Mouse (Mus musculus): ENCODE measurements at regions not wholly inside any gene's neighbourhood (a gene's known extent, or its start where the extent isn't known, plus 50 kb on each side); places are given as distances from the start of the nearest gene placed in this dataset.

GRCm38 (mm10) chr5:148820476-148820875 lies 108.6 kb downstream of the Katnal1 start:
- DNase-seq, result no peak
- H3K36me3 ChIP-seq (ENCODE audit: control insufficient read depth, insufficient read depth, low read length), result no peaks in the 10 kb centered on the region
- no peak overlapping the region for H3K4me3 ChIP-seq (ENCODE audit: control insufficient read depth, insufficient read depth, low read length)
- peaks cover 16% of the 10 kb centered on the region for H3K4me1 ChIP-seq (replicated peaks; ENCODE audit: control insufficient read depth, insufficient read depth, low read length)
- WGBS, result 13% methylated on average over 20 of the region's 20 CpGs
- no peak overlapping the region for H3K27ac ChIP-seq (ENCODE audit: control insufficient read depth, insufficient read depth, low read length)
- no peaks in the 10 kb centered on the region for H3K27me3 ChIP-seq (ENCODE audit: control insufficient read depth, insufficient read depth, low read length)
- no peak for TF ChIP-seq CTCF (IDR thresholded peaks at IDR 0.05; ENCODE audit: borderline replicate concordance, control insufficient read depth, extremely low read depth, insufficient read depth, low read length, poor library complexity)
- TF ChIP-seq POLR2A (IDR thresholded peaks at IDR 0.05; ENCODE audit: control insufficient read depth, extremely low read depth, insufficient read depth, low read length, poor library complexity), result no peak

GRCm38 (mm10) chr5:148819423-148819822 lies 109.7 kb downstream of the Katnal1 start:
- Histone ChIP-seq H3K27ac (ENCODE audit: control insufficient read depth, insufficient read depth, low read length) (no peak overlapping the region), H3K36me3 (ENCODE audit: control insufficient read depth, insufficient read depth, low read length) (no peaks in the 10 kb centered on the region), H3K4me3 (ENCODE audit: control insufficient read depth, insufficient read depth, low read length) (no peak overlapping the region), H3K4me1 (replicated peaks; ENCODE audit: control insufficient read depth, insufficient read depth, low read length) (peaks cover 16% of the 10 kb centered on the region), H3K27me3 (ENCODE audit: control insufficient read depth, insufficient read depth, low read length) (no peaks in the 10 kb centered on the region)
- no peak for DNase-seq
- 11% methylated on average over 6 of the region's 6 CpGs for WGBS
- TF ChIP-seq POLR2A (IDR thresholded peaks at IDR 0.05; ENCODE audit: control insufficient read depth, extremely low read depth, insufficient read depth, low read length, poor library complexity) (no peak), CTCF (IDR thresholded peaks at IDR 0.05; ENCODE audit: borderline replicate concordance, control insufficient read depth, extremely low read depth, insufficient read depth, low read length, poor library complexity) (no peak)

GRCm38 (mm10) chr5:148818746-148819145 lies 110.4 kb downstream of the Katnal1 start:
- no peak overlapping the region for H3K27ac ChIP-seq (ENCODE audit: control insufficient read depth, insufficient read depth, low read length)
- no peaks in the 10 kb centered on the region for H3K36me3 ChIP-seq (ENCODE audit: control insufficient read depth, insufficient read depth, low read length)
- 83% methylated on average over 2 of the region's 2 CpGs for WGBS
- no peak overlapping the region for H3K4me3 ChIP-seq (ENCODE audit: control insufficient read depth, insufficient read depth, low read length)
- TF ChIP-seq CTCF (IDR thresholded peaks at IDR 0.05; ENCODE audit: borderline replicate concordance, control insufficient read depth, extremely low read depth, insufficient read depth, low read length, poor library complexity) (no peak), POLR2A (IDR thresholded peaks at IDR 0.05; ENCODE audit: control insufficient read depth, extremely low read depth, insufficient read depth, low read length, poor library complexity) (no peak)
- H3K4me1 ChIP-seq (replicated peaks; ENCODE audit: control insufficient read depth, insufficient read depth, low read length), result peaks cover 16% of the 10 kb centered on the region
- no peaks in the 10 kb centered on the region for H3K27me3 ChIP-seq (ENCODE audit: control insufficient read depth, insufficient read depth, low read length)
- DNase-seq, result no peak

- H3K4me1 ChIP-seq (replicated peaks; ENCODE audit: control insufficient read depth, insufficient read depth, low read length), result peaks cover 17% of the 10 kb centered on the region
- no peak overlapping the region for H3K4me3 ChIP-seq (ENCODE audit: control insufficient read depth, insufficient read depth, low read length)
- H3K27ac ChIP-seq (ENCODE audit: control insufficient read depth, insufficient read depth, low read length), result no peak overlapping the region
- 41% methylated on average over 9 of the region's 9 CpGs for WGBS
- no peaks in the 10 kb centered on the region for H3K36me3 ChIP-seq (ENCODE audit: control insufficient read depth, insufficient read depth, low read length)
- no peaks in the 10 kb centered on the region for H3K27me3 ChIP-seq (ENCODE audit: control insufficient read depth, insufficient read depth, low read length)
- TF ChIP-seq CTCF (IDR thresholded peaks at IDR 0.05; ENCODE audit: borderline replicate concordance, control insufficient read depth, extremely low read depth, insufficient read depth, low read length, poor library complexity) (no peak), POLR2A (IDR thresholded peaks at IDR 0.05; ENCODE audit: control insufficient read depth, extremely low read depth, insufficient read depth, low read length, poor library complexity) (no peak)
- DNase-seq, result no peak
Measured at GRCm38 (mm10) chr5:148812840-148813239, 116.3 kb downstream of the Katnal1 start.

- 42% methylated on average over 13 of the region's 13 CpGs for WGBS
- Histone ChIP-seq H3K4me1 (replicated peaks; ENCODE audit: control insufficient read depth, insufficient read depth, low read length) (peaks cover 17% of the 10 kb centered on the region), H3K27ac (ENCODE audit: control insufficient read depth, insufficient read depth, low read length) (no peak overlapping the region), H3K36me3 (ENCODE audit: control insufficient read depth, insufficient read depth, low read length) (no peaks in the 10 kb centered on the region), H3K4me3 (ENCODE audit: control insufficient read depth, insufficient read depth, low read length) (no peak overlapping the region), H3K27me3 (ENCODE audit: control insufficient read depth, insufficient read depth, low read length) (no peaks in the 10 kb centered on the region)
- DNase-seq, result peak; percentile 70
- peak; percentile 38; the same call in 1 of the 2 replicates for TF ChIP-seq CTCF (IDR thresholded peaks at IDR 0.05; ENCODE audit: borderline replicate concordance, control insufficient read depth, extremely low read depth, insufficient read depth, low read length, poor library complexity)
- no peak for TF ChIP-seq POLR2A (IDR thresholded peaks at IDR 0.05; ENCODE audit: control insufficient read depth, extremely low read depth, insufficient read depth, low read length, poor library complexity)
Measured at GRCm38 (mm10) chr5:148812016-148812415, 117.1 kb downstream of the Katnal1 start.

- H3K4me3 ChIP-seq (ENCODE audit: control insufficient read depth, insufficient read depth, low read length), result no peak overlapping the region
- 89% methylated on average over 3 of the region's 3 CpGs for WGBS
- H3K27ac ChIP-seq (ENCODE audit: control insufficient read depth, insufficient read depth, low read length), result no peak overlapping the region
- DNase-seq, result no peak
- peaks cover 17% of the 10 kb centered on the region for H3K4me1 ChIP-seq (replicated peaks; ENCODE audit: control insufficient read depth, insufficient read depth, low read length)
- no peaks in the 10 kb centered on the region for H3K27me3 ChIP-seq (ENCODE audit: control insufficient read depth, insufficient read depth, low read length)
- no peaks in the 10 kb centered on the region for H3K36me3 ChIP-seq (ENCODE audit: control insufficient read depth, insufficient read depth, low read length)
- TF ChIP-seq POLR2A (IDR thresholded peaks at IDR 0.05; ENCODE audit: control insufficient read depth, extremely low read depth, insufficient read depth, low read length, poor library complexity), result no peak
- no peak for TF ChIP-seq CTCF (IDR thresholded peaks at IDR 0.05; ENCODE audit: borderline replicate concordance, control insufficient read depth, extremely low read depth, insufficient read depth, low read length, poor library complexity)
Measured at GRCm38 (mm10) chr5:148809485-148809884, 119.6 kb downstream of the Katnal1 start.

- Histone ChIP-seq H3K27me3 (ENCODE audit: control insufficient read depth, insufficient read depth, low read length) (no peaks in the 10 kb centered on the region), H3K36me3 (ENCODE audit: control insufficient read depth, insufficient read depth, low read length) (no peaks in the 10 kb centered on the region), H3K27ac (ENCODE audit: control insufficient read depth, insufficient read depth, low read length) (no peak overlapping the region), H3K4me1 (replicated peaks; ENCODE audit: control insufficient read depth, insufficient read depth, low read length) (peaks cover 17% of the 10 kb centered on the region), H3K4me3 (ENCODE audit: control insufficient read depth, insufficient read depth, low read length) (no peak overlapping the region)
- peak; percentile 16 for DNase-seq
- no peak for TF ChIP-seq POLR2A (IDR thresholded peaks at IDR 0.05; ENCODE audit: control insufficient read depth, extremely low read depth, insufficient read depth, low read length, poor library complexity)
- TF ChIP-seq CTCF (IDR thresholded peaks at IDR 0.05; ENCODE audit: borderline replicate concordance, control insufficient read depth, extremely low read depth, insufficient read depth, low read length, poor library complexity), result no peak
- WGBS, result 47% methylated on average over 10 of the region's 10 CpGs
Measured at GRCm38 (mm10) chr5:148809055-148809454, 120.1 kb downstream of the Katnal1 start.

Measured in thymus, adult 2 months (tissue).